Mouse (Mus musculus): Measurements from ENCODE around the gene Chrna5. TPM values are rescaled to one million over a fixed set of nuclear protein-coding genes. Genes with fewer than 3 reads are reported as not detected.

Gene Chrna5
- polyA plus RNA-seq, 1 experiment from 2014 or later = 0.20 TPM

DNA sequence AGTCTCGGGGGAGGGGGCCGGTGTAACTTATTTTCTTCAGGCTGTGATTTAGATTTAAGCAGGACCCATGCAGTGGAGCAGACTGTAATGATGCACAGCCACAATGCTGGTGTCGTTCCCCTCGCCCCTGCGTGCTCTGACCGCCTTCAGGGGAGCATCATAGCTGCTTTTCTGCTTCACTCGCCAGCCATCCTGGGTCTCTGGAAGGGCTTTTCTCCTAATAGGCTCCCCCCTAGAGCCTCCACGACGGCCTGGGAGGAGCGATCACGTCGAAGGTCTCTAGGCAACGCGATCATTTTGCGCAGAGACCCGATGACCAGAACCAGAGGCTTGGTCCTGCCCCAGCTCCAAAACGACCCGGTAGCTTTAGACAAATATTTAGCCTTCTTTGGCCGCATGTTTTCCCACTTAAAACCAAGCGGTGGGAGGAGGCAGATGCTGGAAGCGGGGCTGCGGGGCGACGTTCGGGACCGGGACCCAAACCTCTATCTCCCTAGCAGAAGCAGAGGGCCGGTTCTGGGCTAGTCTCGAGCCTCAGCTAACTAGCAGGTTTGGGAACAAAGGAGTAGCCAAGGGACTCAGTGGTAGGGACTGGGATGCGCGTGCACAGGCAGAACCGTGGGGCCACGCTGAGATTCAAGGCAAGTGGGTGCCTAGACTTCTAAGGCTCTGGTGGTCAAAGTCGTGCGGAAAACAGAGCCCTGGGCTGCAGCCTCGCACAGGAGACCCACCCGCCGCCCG is 45.0 kb downstream of the Chrna5 start:
- WGBS (ENCODE audit: insufficient replicate concordance) = 16% methylated on average over 38 of the region's 38 CpGs
- Histone ChIP-seq H3K4me1 (peaks cover 5% of the 10 kb centered on the region; the same call in 1 of the 2 replicates), H3K9me3 (replicated peaks) (no peaks in the 10 kb centered on the region), H3K4me2 (no peak overlapping the region), H3K9ac (no peak overlapping the region), H3K27ac (no peak overlapping the region), H3K36me3 (no peaks in the 10 kb centered on the region), H3K27me3 (replicated peaks) (peaks cover 77% of the 10 kb centered on the region), H3K4me3 (peak overlapping the region; percentile 10; the same call in 1 of the 2 replicates)
- no peak for ATAC-seq

DNA sequence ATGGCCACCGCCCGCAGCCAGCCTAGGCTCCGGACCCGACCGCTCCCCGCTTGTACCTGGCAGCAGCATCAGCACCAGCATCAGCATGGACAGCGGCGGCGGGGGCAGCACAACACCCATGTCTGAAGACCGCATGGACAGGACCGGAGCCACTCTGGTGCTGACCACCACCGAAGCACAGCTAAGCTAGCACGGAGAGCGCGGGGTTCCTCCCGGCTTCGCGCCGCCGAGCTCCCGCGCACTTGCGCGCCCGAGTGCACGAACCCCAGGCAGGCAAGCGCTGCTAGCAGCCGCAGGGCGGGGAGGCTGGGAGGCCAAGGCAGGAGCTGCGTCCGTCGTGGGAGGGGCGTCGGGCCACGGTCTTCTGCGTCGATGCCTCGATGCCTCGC is 45.6 kb downstream of the Chrna5 start, which contains the start of gene Chrna3:
TSS of gene Chrna3 (minus strand) at position 288 of the 389 bp plus-strand sequence.
- Histone ChIP-seq H3K4me1 (peaks cover 5% of the 10 kb centered on the region; the same call in 1 of the 2 replicates), H3K36me3 (no peaks in the 10 kb centered on the region), H3K4me2 (peak within 1 kb of the TSS; percentile 41; the same call in 1 of the 2 replicates), H3K27me3 (replicated peaks) (peaks cover 80% of the 10 kb centered on the region), H3K27ac (no peak within 1 kb of the TSS), H3K9me3 (replicated peaks) (no peaks in the 10 kb centered on the region), H3K4me3 (peak within 1 kb of the TSS; percentile 10), H3K9ac (no peak within 1 kb of the TSS)
- WGBS (ENCODE audit: insufficient replicate concordance) = 2% methylated on average over 39 of the region's 39 CpGs
- no peak for ATAC-seq

- no peak for ATAC-seq
These were observed 50.9 kb downstream of the Chrna5 start for GRCm38 (mm10) chr9:55031435-55032167.

GRCm38 (mm10) chr9:55038948-55039347 is 58.3 kb downstream of the Chrna5 start:
- Histone ChIP-seq H3K4me2 (no peak overlapping the region), H3K4me1 (0 out of 2 replicates have a peak, but pooled peaks cover 4% of the 10 kb centered on the region), H3K36me3 (no peaks in the 10 kb centered on the region), H3K9me3 (replicated peaks) (no peaks in the 10 kb centered on the region), H3K9ac (no peak overlapping the region), H3K4me3 (no peak overlapping the region), H3K27me3 (replicated peaks) (peaks cover 5% of the 10 kb centered on the region; the same call in 1 of the 2 replicates), H3K27ac (no peak overlapping the region)
- WGBS (ENCODE audit: insufficient replicate concordance) = 67% methylated on average over 8 of the region's 8 CpGs
- ATAC-seq = no peak

More at GRCm38 (mm10) chr9:55031435-55032167, 50.9 kb downstream of the Chrna5 start:
- 40% methylated on average over 6 of the region's 6 CpGs for WGBS (ENCODE audit: insufficient replicate concordance)
- Histone ChIP-seq H3K9ac (no peak overlapping the region), H3K4me2 (no peak overlapping the region), H3K27ac (no peak overlapping the region), H3K4me3 (no peak overlapping the region), H3K36me3 (no peaks in the 10 kb centered on the region), H3K27me3 (replicated peaks) (peaks cover 50% of the 10 kb centered on the region), H3K9me3 (replicated peaks) (no peaks in the 10 kb centered on the region), H3K4me1 (no peaks in the 10 kb centered on the region)

- WGBS (ENCODE audit: insufficient replicate concordance) = 66% methylated on average over 5 of the region's 5 CpGs
- no peaks in the 10 kb centered on the region for H3K9me3 ChIP-seq (replicated peaks)
- no peak overlapping the region for H3K27ac ChIP-seq
- H3K4me1 ChIP-seq = 0 out of 2 replicates have a peak, but pooled peaks cover 4% of the 10 kb centered on the region
- H3K9ac ChIP-seq = no peak overlapping the region
- peaks cover 5% of the 10 kb centered on the region; the same call in 1 of the 2 replicates for H3K27me3 ChIP-seq (replicated peaks)
- no peak for ATAC-seq
- no peak overlapping the region for H3K4me2 ChIP-seq
- H3K36me3 ChIP-seq = no peaks in the 10 kb centered on the region
- no peak overlapping the region for H3K4me3 ChIP-seq
These were observed 59.3 kb downstream of the Chrna5 start for GRCm38 (mm10) chr9:55039983-55040382.

DNA sequence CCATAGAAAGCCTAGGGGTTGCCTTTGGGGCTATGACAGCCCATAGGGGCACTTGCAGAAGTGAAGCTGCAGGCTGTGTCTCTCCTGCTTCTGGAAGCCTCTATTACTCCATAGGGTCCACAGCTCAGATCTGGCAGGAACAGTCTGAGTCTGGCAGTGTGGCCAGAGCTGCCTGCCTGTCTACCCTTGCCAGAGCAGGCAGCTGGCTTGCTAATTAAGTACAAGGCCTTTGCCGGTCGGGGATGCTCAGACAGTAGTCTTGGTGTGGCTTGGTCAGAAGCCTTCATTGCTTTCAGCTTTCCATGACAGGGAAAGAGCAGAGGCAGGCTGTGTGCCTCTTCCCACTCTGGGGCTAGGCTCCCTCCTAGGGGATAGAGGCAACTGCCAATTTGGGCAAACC is 60.7 kb downstream of the Chrna5 start:
- WGBS (ENCODE audit: insufficient replicate concordance) = 59% methylated on average over 2 of the region's 2 CpGs
- Histone ChIP-seq H3K4me1 (0 out of 2 replicates have a peak, but pooled peaks cover 4% of the 10 kb centered on the region), H3K9me3 (replicated peaks) (no peaks in the 10 kb centered on the region)

GRCm38 (mm10) chr9:55043688-55044087 is 63.0 kb downstream of the Chrna5 start:
- H3K27ac ChIP-seq = no peak overlapping the region
- no peaks in the 10 kb centered on the region for H3K36me3 ChIP-seq
- peaks cover 19% of the 10 kb centered on the region for H3K27me3 ChIP-seq (replicated peaks)
- peaks cover 10% of the 10 kb centered on the region for H3K4me1 ChIP-seq
- no peaks in the 10 kb centered on the region for H3K9me3 ChIP-seq (replicated peaks)
- no peak overlapping the region; the same call in 1 of the 2 replicates for H3K9ac ChIP-seq
- H3K4me2 ChIP-seq = no peak overlapping the region
- no peak overlapping the region for H3K4me3 ChIP-seq
- WGBS (ENCODE audit: insufficient replicate concordance) = 26% methylated on average over 8 of the region's 8 CpGs
- no peak for ATAC-seq

More for the DNA sequence above, 60.7 kb downstream of the Chrna5 start:
- Histone ChIP-seq H3K9ac (no peak overlapping the region), H3K27ac (no peak overlapping the region), H3K36me3 (no peaks in the 10 kb centered on the region), H3K4me2 (no peak overlapping the region), H3K4me3 (no peak overlapping the region), H3K27me3 (replicated peaks) (peaks cover under 1% of the 10 kb centered on the region; the same call in 1 of the 2 replicates)
- ATAC-seq = no peak

DNA sequence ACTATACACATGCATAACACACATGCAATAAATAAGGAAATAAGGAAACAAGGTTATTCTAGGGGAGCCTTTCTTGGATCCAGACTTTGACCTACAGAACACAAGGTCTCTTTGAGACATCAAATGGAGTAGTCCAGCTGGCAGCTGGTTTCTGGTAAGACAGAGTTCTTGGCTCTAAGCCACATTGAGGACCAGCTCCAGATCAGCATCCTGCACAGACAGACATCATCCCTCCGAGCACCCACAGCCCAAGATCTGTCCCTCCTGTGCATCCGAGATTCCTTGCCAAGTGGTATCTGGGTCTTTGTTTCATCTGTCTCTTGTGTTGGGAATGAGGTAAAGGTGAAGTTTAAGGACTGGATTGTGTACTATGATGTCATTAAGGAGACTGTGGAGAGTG is 64.3 kb downstream of the Chrna5 start:
- Histone ChIP-seq H3K27me3 (replicated peaks) (peaks cover 28% of the 10 kb centered on the region), H3K9ac (no peak overlapping the region), H3K4me3 (no peak overlapping the region), H3K9me3 (replicated peaks) (no peaks in the 10 kb centered on the region), H3K27ac (no peak overlapping the region), H3K4me2 (no peak overlapping the region), H3K4me1 (peaks cover 12% of the 10 kb centered on the region), H3K36me3 (no peaks in the 10 kb centered on the region)
- 65% methylated on average over 2 of the region's 2 CpGs for WGBS (ENCODE audit: insufficient replicate concordance)
- no peak for ATAC-seq

GRCm38 (mm10) chr9:55046764-55047163 is 66.1 kb downstream of the Chrna5 start:
- no peak for ATAC-seq
- H3K27me3 ChIP-seq (replicated peaks) = peaks cover 28% of the 10 kb centered on the region
- H3K36me3 ChIP-seq = no peaks in the 10 kb centered on the region
- no peaks in the 10 kb centered on the region for H3K9me3 ChIP-seq (replicated peaks)
- no peak overlapping the region for H3K9ac ChIP-seq
- H3K4me1 ChIP-seq = peaks cover 12% of the 10 kb centered on the region
- H3K4me2 ChIP-seq = no peak overlapping the region
- no peak overlapping the region for H3K27ac ChIP-seq
- no peak overlapping the region for H3K4me3 ChIP-seq
- under 1% methylated on average over 3 of the region's 3 CpGs for WGBS (ENCODE audit: insufficient replicate concordance)

DNA sequence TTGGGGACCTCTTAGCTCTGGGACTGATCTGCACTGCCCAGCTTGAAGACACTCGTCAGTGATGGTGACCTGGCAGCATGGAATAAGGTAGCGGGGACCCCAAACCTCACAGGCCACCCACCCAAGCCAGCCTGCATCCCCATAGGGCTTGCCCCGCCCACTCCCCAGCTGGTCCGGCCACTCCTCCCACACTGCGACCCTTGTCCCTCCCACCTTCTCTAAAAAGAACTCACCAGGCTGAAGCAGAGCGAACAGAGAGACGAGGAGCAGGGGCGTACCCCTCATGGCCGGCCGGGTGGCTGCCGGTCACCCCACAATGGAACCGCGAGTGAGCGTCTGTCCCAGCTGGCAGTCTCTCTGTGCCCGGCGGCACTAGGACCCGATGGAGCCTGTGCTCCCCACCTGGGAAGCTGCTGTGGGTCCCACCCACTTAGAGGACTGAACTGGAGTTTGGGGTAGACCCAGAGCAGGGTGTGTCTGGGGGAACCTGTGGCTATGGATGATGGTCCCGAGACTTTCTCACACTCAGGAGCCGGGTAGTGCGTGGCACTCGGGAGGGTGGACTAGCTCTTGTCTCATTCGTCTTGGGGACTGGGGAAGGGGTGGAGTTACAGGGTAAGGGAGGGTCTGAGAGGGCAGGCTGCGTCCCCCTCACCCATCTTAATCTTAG is 67.7 kb downstream of the Chrna5 start, which contains the start of gene Chrnb4:
TSS of gene Chrnb4 (minus strand) at position 569 of the 670 bp plus-strand sequence.
- 3% methylated on average over 23 of the region's 23 CpGs for WGBS (ENCODE audit: insufficient replicate concordance)
- ATAC-seq = no peak; the same call in 1 of the 2 replicates
- no peaks in the 10 kb centered on the region for H3K9me3 ChIP-seq (replicated peaks)
- peak within 1 kb of the TSS; percentile 46 for H3K4me3 ChIP-seq
- peaks cover 28% of the 10 kb centered on the region for H3K27me3 ChIP-seq (replicated peaks)
- peak within 1 kb of the TSS; percentile 67 for H3K4me2 ChIP-seq
- no peaks in the 10 kb centered on the region for H3K36me3 ChIP-seq
- peaks cover 12% of the 10 kb centered on the region for H3K4me1 ChIP-seq
- H3K27ac ChIP-seq = no peak within 1 kb of the TSS
- H3K9ac ChIP-seq = no peak within 1 kb of the TSS

DNA sequence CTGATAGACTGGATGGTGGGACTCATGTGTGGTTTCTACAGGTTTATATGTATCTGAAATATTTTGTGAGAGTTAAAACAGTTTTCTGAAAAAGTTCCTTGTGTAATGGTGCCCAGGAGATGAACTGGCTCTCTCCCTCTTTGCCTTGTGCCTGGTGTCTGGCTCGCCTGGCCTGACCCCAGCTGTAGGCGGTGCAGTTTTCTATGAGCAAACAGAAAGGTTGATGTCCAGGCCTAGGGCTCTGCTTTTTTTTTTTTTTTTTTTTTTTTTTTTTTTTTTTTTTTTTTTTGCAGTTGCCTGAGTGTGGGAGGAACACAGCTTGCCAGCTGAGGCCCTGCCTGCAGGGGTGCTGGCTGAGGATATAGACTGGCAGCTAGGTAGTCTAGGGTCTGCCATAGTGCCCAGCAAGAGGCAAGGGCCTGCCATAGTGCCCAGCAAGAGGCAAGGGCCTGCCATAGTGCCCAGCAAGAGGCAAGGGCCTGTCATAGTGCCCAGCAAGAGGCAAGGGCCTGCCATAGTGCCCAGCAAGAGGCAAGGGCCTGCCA is 74.8 kb downstream of the Chrna5 start:
- no peak overlapping the region for H3K4me2 ChIP-seq
- WGBS (ENCODE audit: insufficient replicate concordance) = 72% methylated on average over 2 of the region's 2 CpGs

More for the DNA sequence above, 74.8 kb downstream of the Chrna5 start:
- Histone ChIP-seq H3K36me3 (no peaks in the 10 kb centered on the region), H3K9me3 (replicated peaks) (no peaks in the 10 kb centered on the region), H3K27ac (no peak overlapping the region), H3K27me3 (replicated peaks) (no peaks in the 10 kb centered on the region; the same call in 1 of the 2 replicates), H3K4me1 (no peaks in the 10 kb centered on the region), H3K9ac (no peak overlapping the region), H3K4me3 (no peak overlapping the region)
- ATAC-seq = no peak

Data from liver, embryonic 12.5 days (tissue).